Mouse (Mus musculus) naive thymus-derived CD4-positive, alpha-beta T cell, adult 2 months (primary cell): Measurements from ENCODE around the gene Ang2.
"Not testable (repeated sequence)": the region's sequence is repeated elsewhere in the genome, so short reads cannot be mapped to it uniquely, and the experiment has no call there.

ENCODE experiments used
- DNase-seq: peaks from one replicate; pipeline ENCODE4 v3.0.0-alpha.2; 2011; ENCODE audit warnings: low read depth

Gene Ang2

DNA sequence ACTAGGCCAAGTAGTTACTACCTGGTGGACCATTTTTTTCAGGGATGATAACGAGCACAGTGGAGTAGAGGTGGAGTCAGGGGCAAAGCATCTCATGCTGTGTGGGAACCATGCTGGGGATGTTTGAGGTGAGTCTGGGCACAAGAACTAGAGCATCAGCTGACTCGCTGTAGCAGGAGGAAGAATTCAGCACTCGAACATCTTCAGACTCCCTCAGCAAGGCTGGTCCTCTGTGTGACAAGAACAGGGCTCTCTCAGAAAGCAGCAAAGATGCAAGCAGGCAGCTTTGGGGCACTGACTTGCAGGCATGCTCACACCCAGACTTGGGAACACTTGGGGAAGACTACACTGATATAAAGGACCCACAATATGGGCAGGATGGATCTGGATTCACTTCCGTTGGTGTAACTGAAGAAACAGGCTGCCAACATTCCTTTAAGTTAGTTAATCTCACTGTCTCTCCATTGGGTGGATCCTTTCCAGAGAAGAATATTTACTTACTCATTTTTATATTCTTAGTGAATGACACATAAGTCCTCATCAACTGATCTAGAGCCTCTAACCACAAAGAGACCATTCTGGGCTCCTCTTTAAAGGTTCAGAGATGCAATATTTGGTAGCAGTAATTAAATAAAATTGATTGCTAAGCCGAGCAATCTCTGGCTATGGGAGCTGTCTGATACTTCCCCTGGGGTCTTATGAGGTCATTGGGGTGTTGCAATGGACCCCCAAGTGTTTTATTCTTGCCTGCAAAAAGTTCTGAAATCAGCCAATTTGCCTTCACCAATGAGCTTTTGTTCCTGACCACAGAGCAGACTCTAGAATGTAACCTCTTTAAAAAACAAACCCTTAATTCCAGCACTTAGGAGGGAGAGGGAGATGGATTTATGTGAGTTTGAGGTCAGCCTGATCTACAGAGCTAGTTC, at the start of gene Ang2:
Gene Ang2, minus strand, starts transcription at position 51 of the 926 bp plus-strand sequence.
- DNase-seq: no peak

DNA sequence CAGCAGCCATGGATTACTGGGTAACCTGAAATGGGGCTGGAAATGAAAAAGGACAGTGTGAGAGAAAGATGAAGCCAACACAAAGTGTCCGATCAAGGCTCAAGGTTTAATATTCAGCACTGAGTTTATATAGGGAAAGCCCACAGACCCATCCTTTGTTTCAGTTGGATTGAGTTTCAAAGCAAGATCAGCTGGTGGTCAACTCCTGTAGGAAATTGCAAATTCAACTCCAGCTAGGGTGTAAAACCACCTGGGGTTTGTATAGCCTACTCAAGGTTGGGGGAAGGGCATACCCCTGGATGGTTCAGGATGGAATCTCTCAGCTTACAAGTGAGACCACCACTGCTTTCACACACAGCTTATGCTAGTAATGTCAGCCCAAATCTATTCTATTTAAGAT, 48.8 kb upstream of the Ang2 start:
- no peak for DNase-seq

GRCm38 (mm10) chr14:51240899-51241298, 42.0 kb upstream of the Ang2 start:
- peak; percentile 17 for DNase-seq

GRCm38 (mm10) chr14:51237488-51237887, 38.5 kb upstream of the Ang2 start:
- DNase-seq: not testable (repeated sequence)

DNA sequence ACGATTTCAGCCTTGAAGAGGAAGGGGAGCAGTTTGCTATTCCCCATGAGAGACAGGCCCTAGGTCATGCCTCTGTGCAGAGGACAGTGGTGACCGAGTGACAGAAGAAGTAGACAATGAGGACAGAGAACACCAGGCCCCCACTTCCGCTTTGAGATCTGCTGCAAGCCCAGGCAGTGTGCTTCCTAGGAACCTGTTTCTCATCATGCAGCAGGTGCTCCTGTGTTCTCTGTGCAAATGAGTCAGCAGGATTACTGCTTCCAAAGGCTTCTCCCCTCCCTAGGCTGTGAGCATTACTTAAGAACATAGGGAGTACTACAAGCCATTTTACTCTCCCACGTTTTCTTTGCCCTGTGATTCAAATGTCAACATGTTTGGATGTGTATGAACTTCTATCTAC, 30.7 kb upstream of the Ang2 start:
- DNase-seq: not testable (repeated sequence)

GRCm38 (mm10) chr14:51220075-51220474, 21.1 kb upstream of the Ang2 start:
- not testable (repeated sequence) for DNase-seq

DNA sequence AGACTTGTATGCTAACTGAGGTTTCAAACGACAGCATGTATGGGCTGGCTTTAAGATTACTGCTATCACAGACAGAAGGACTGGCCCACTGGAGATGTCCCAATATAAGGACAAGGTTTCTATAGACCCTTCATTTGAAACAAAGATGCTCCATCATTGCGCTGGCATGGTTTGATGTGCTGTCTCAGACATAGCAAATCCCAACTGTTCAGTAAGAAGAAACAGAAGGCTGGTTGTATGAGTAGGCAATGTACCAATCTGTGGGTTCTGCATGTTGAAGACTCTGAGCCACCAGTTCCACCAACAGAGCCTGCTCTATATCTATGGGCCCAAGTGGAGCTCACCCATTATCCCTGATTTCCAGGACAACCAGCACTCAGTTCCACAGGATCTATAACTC, 4.2 kb upstream of the Ang2 start, which contains the start of gene Ear14:
Gene Ear14, plus strand, starts transcription at position 277 of the 400 bp plus-strand sequence.
- no peak for DNase-seq

DNA sequence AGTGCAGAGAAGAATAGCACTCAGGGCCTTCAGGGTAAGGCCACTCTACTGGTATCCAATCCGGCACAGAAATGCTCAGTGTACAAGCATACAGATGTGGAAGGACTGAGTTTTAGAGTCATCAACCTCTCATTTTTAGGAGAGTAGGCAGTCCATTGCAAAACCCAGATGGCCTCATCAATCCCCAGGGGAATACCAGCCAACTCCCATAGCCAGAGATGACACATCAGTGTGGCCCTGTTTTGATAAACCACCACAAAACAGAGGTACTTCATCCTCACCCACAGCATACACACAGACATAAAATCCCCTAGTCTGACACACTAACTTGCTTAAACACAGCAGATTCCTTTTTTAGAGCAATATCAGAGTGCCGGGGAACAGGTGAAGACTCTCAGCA, 1.5 kb upstream of the Ang2 start:
- DNase-seq: no peak

DNA sequence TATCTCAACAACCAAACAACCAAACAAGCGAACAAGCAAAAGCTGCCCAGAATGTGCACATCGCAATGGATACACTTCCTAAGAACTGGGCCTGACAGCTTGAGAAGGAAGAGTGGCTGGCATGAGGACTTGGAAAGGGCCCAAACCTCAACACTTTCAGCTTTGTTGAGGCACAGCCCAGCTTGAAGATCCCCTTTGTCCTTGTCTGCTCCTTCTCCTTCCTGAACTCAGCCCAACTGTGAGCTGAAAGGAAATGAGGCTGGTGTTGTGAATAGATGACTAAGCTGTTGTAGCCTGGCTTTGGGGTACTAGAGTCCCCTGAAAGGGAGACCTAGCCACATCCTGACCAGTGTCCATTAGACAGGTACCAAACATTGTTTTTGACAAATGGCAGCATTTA, 1.1 kb upstream of the Ang2 start:
- no peak for DNase-seq

GRCm38 (mm10) chr14:51195681-51196080, 3.3 kb downstream of the Ang2 start:
- DNase-seq: no peak

GRCm38 (mm10) chr14:51181051-51181450, 17.9 kb downstream of the Ang2 start:
- DNase-seq: not testable (repeated sequence)

DNA sequence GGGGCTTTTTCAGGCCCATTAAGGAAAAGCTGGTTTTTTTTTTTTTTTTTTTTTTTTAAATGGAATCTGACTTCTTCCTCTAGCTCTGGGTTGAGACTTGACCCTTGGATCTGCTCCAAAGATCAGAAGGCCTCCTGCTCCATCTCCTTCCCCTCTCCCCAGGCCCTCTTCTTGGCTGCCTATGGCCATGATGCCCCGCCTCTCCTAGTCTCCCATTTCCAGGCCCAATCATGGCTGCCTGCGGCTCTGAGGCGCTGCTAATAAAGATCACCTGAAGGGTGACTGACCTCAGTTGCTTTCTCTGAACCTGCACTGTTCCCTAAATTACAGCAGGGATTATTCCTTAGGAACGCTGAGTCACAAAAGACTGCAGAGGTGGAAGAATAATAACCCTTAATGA, 25.1 kb downstream of the Ang2 start:
- DNase-seq: no peak

DNA sequence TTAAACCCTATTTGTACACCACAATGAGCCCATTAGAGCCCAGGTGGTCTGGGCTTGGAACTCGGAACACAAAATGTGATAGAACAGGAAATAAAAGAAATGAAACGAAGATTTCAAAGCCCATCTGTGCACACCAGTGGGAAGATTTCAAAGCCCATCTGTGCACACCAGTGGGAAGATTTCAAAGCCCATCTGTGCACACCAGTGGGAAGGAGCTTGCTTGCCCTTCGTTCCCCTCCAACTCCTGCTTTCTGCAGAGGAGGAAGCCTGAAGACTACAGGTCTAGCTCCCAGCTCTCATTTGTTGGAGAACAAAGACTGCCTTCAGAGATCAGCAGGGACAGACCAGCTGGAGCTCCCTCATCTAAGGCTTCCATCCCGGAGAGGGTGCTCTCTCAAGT, 26.0 kb downstream of the Ang2 start:
- not testable (repeated sequence) for DNase-seq

DNA sequence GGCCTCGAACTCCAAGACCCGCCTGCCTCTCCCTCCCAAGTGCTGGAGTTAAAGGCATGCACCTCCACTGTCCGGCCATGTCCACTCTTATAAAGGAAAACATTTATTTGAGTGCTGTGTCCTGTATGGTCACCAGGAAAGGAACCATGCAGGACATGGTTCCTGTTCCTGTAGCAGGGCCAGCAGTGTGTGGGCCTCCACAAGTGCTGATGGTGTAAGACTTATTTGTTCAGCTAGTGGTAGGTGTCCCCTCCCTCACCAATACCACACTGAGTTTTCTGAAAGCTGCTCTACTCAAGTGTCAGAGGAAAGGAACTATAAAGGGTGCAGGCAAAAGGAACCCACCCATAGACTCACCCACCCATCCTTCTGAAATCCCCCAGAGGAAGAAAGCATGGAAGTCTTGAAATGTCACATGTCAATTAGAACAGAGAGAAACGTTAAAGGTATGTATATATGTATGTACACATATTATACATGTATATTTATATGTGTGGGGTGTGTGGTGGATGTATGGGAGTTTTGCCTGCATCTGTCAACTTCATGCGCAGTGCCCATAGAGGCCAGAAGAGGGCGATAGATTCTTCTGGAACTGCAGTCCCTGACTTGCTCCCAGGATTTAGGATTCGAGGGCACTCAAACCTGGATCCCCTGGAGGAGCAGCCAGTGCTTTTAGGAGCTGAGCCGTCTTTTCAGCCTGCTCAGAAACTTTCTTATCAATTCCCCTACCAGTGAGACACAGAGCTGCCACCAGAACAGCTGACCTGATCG, 26.7 kb downstream of the Ang2 start:
- DNase-seq: peak; percentile 6

GRCm38 (mm10) chr14:51166068-51166467, 32.9 kb downstream of the Ang2 start:
- no peak for DNase-seq

DNA sequence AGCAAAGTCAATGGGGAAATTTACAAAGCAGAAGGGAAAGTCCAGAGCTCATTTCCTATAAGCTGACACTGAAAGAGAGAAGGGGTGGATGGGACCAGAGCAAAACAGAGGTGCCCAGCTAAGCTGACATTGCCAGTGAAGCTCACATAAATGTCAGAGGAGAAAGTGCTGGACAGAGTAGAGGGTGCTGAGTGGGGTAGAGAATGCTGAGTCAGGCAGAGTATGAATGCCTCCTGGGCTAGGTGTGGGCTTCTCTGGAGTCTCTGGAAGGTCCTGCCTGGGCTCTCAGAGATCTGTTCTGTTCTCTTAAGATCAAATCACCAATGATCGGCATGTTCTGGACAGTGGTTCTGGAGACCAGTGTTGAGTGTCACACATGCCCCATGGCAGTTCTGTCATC, 33.5 kb downstream of the Ang2 start:
- DNase-seq: no peak

- not testable (repeated sequence) for DNase-seq
Observed at GRCm38 (mm10) chr14:51163323-51163722, 35.6 kb downstream of the Ang2 start.

- not testable (repeated sequence) for DNase-seq
Observed at GRCm38 (mm10) chr14:51161976-51162375, 37.0 kb downstream of the Ang2 start, which contains the start of gene Rnase2b. Rnase2b (plus strand) TSS chr14:51162260.

DNA sequence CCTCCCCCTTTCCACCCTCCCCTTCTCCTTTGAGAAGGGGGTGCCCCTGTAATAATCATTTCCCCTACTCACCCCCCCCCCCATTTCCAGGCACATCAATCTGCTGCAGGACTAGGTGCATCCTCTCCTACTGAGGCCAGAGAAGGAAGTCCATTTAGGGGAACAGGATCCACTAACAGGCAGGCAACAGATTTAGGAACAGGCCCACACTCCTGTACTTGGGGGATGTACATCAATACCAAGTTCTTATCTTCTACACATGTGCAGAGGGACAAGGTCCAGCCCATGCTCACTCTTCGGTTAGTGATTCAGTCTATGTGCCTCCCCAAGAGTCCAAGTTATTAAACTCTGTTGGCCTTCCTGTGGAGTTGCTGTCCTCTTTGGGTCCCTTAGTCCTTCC, 41.9 kb downstream of the Ang2 start:
- DNase-seq: no peak

DNA sequence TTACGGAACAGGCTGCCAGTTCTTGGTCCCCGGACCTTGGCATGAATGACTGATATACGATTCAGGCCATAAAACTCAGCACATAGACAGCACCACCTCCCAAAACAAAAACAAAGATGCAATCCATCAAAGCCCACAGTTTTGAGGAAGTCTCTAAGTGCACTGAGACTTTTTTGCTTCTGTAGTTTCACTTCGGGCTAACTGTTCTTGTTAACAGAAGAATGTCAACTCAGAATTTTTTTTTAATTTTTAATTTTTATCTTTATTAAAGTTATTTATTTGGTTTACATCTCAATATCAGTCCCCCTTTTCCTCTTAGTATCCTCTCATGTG, 42.2 kb downstream of the Ang2 start:
- DNase-seq: no peak

GRCm38 (mm10) chr14:51156056-51156735, 42.8 kb downstream of the Ang2 start:
- DNase-seq: no peak

DNA sequence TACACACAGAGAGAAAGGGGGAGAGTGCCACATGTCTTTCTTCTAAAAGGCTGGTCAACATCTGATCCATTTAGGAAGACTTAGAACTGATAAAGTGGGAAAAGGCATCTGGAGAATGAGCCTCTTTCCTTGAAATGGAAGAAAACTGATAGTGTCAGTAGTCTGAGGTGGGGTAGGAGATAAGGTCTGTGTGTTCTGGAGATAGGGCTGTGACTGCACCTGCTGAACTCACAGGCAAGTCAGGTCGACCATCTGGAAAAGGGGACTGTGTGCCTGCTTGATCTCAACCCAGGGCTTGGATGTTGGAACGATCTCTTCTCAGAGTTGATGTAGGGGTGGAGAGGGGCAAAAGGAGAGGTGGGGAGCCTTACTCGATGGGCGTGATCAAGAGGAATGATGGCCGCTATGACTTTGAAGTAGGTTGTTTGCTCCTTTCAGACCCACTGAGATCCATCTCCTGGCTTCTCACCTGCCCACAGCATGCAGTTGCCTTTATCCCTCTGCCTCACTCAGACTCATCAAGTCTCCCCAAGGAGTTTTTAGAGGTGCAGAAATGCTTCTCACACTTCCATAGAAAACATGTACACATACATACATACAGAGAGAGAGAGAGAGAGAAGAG, 46.6 kb downstream of the Ang2 start:
- no peak for DNase-seq
